Mouse (Mus musculus): Measurements from ENCODE around the gene Cbarp. TPM values are rescaled to one million over a fixed set of nuclear protein-coding genes. Genes with fewer than 3 reads are reported as not detected.

Gene Cbarp
- total RNA-seq, 2 experiments from 2014 or later, result 3.2 to 4.1 TPM

- no peak for DNase-seq
- intact Hi-C loops (cut with DNase I), result no loop called here
Measured at GRCm38 (mm10) chr10:80135161-80135560, 5.5 kb downstream of the Cbarp start.

GRCm38 (mm10) chr10:80134421-80134820, 6.2 kb downstream of the Cbarp start:
- intact Hi-C loops (cut with DNase I), result no loop called here
- no peak for DNase-seq

- intact Hi-C loops (cut with DNase I), result no loop called here
Measured at GRCm38 (mm10) chr10:80133226-80133849, 7.3 kb downstream of the Cbarp start.

GRCm38 (mm10) chr10:80131952-80132350, 8.7 kb downstream of the Cbarp start:
- intact Hi-C loops (cut with DNase I), result no loop called here
- no peak for DNase-seq

More at GRCm38 (mm10) chr10:80133226-80133849, 7.3 kb downstream of the Cbarp start:
- DNase-seq, result peak; percentile 77 to 81

GRCm38 (mm10) chr10:80131316-80131951, 9.2 kb downstream of the Cbarp start:
- peak in 1 of 2 experiments; percentile 16 for DNase-seq
- intact Hi-C loops (cut with DNase I), result no loop called here

GRCm38 (mm10) chr10:80130403-80131031, 10.1 kb downstream of the Cbarp start:
- intact Hi-C loops (cut with DNase I), result no loop called here
- no peak for DNase-seq

- intact Hi-C loops (cut with DNase I), result no loop called here
- DNase-seq, result no peak
Measured at GRCm38 (mm10) chr10:80129846-80130245, 10.8 kb downstream of the Cbarp start.

GRCm38 (mm10) chr10:80127920-80128319, 12.7 kb downstream of the Cbarp start:
- no peak for DNase-seq
- intact Hi-C loops (cut with DNase I), result no loop called here

GRCm38 (mm10) chr10:80123932-80124562, 16.6 kb downstream of the Cbarp start:
- intact Hi-C loops (cut with DNase I), result no loop called here
- no peak for DNase-seq

- intact Hi-C loops (cut with DNase I), result no loop called here
- no peak for DNase-seq
Measured at GRCm38 (mm10) chr10:80121639-80122038, 19.0 kb downstream of the Cbarp start.

GRCm38 (mm10) chr10:80120146-80120545, 20.5 kb downstream of the Cbarp start:
- intact Hi-C loops (cut with DNase I), result no loop called here
- no peak for DNase-seq

- no peak for DNase-seq
- intact Hi-C loops (cut with DNase I), result no loop called here
Measured at GRCm38 (mm10) chr10:80118552-80118951, 22.1 kb downstream of the Cbarp start.

- DNase-seq, result no peak
- intact Hi-C loops (cut with DNase I), result loop anchor here (2.0 kb wide), 1 partner anchor 23 kb away; the partner anchor contains the start of gene Cbarp
Measured at GRCm38 (mm10) chr10:80117736-80118135, 22.9 kb downstream of the Cbarp start.

- intact Hi-C loops (cut with DNase I), result loop anchor here (2.0 kb wide), 1 partner anchor 24 kb away; the partner anchor contains the start of gene Cbarp
- peak; percentile 76 to 77 for DNase-seq
Measured at GRCm38 (mm10) chr10:80116927-80117691, 23.5 kb downstream of the Cbarp start.

GRCm38 (mm10) chr10:80116563-80116926, 24.1 kb downstream of the Cbarp start:
- no peak for DNase-seq
- intact Hi-C loops (cut with DNase I), result loop anchor here (2.0 kb wide), 1 partner anchor 24 kb away; the partner anchor contains the start of gene Cbarp

GRCm38 (mm10) chr10:80115944-80116335, 24.7 kb downstream of the Cbarp start:
- intact Hi-C loops (cut with DNase I), result loop anchor here (2.0 kb wide), 3 partner anchors 25 to 127 kb away; partner anchors contain the start of genes Cbarp and Cnn2
- no peak for DNase-seq

- intact Hi-C loops (cut with DNase I), result loop anchor here (2.0 kb wide), 2 partner anchors 61 to 127 kb away; partner anchors contain the start of gene Cnn2
- DNase-seq, result peak; percentile 100
Measured at GRCm38 (mm10) chr10:80115290-80115943, 25.2 kb downstream of the Cbarp start, which contains the start of gene Stk11. TSS of gene Stk11 (plus strand) at chr10:80115803.

GRCm38 (mm10) chr10:80114341-80115284, 26.0 kb downstream of the Cbarp start:
- DNase-seq, result peak; percentile 94 to 96
- intact Hi-C loops (cut with DNase I), result loop anchor here (2.0 to 5.0 kb wide), 4 partner anchors 42 to 126 kb away; partner anchors contain the start of gene Cnn2

GRCm38 (mm10) chr10:80107678-80108077, 33.0 kb downstream of the Cbarp start:
- DNase-seq, result no peak
- intact Hi-C loops (cut with DNase I), result no loop called here

Measured in heart, postnatal 10 days (tissue).